Mouse (Mus musculus) 416B (cell line): ENCODE results near the gene Col16a1.
A peak's percentile ranks its signal among the peaks of the same experiment; 100 is the strongest.

ENCODE experiments used
- DNase-seq: peaks from one replicate; pipeline ENCODE4 v3.0.0; 2011; ENCODE audit warnings: low read depth

Col16a1 gene

DNA sequence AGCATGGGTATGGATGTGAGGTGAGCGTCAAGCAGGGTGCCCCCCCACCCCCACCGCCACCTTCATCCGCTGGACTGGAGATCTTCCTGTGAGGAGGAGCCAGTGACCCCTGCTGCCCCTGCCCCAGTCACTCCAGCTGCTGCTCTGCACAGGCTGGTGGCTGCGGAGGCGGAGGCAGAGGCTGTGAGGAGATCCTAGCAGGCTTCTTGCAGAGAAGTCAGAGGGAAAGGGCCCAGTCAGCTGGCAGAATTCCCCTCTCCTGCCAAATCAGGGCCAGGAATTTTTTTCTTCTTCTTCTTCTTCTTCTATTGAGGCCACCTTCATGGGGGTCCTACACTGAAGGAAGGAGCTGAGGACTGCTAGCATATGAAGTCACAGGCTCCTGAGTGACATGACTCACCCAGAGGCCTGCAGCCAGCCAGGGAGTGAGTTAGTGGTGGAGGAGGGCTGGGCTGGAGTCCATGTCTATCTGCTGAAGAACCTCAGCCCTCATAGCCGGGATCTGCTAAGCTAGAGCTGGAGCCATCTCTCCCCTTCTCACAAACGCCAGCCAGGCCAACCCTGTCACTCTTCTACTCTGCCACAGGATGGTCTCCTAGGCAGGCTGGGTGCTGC, 36.8 kb downstream of the Col16a1 start:
- peak; percentile 13 for DNase-seq

DNA sequence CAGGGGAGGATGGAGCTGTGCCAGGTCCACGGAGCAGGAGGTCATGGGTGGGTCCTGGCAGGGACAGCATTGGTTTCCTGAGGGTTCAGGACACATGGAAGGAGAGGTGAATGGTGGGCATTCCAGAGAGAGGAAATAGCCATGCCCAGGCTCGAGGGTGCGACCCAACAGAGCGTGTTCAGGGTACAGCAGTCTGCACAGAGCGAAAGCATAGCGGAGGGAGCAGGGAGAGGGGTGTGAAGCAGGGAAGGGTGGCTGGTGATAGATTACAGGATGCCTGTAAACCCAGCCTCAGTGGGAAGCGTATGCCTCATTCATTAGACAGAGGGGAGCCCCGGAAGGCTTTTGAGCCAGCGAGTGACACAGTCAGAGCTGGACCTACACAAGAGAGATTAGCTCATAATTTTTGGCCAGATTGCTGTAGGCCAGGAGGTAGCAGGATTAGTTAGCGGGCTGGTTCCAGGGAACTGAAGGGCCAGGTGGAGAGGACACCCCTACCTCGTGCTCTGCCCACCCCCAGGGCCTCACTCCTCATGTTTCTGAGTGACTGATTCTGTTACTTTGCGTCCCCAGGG, 37.7 kb downstream of the Col16a1 start:
- DNase-seq, result no peak

- peak; percentile 76 for DNase-seq
Measured at GRCm38 (mm10) chr4:130087293-130087692, 39.7 kb downstream of the Col16a1 start.

DNA sequence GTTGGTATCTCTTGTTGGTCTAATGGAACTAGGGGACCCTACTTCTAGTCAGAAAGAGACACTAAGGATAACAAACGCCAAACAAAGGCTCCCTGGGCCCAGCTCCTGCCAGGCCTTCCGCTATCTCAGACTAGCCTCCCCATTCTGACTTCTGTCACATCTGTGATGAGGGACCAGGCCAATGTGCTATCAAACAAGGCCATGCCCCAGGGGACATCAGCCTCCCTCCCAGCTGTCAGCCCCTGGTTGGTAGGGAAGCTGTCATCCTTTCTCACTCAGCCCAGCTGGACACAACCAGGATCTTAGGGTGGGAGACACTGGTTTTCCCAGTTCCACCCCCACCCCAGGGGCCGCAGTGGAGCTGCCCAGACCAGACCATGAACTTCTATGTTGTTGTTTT, 47.5 kb downstream of the Col16a1 start:
- DNase-seq, result no peak

GRCm38 (mm10) chr4:130101183-130101582, 53.5 kb downstream of the Col16a1 start:
- no peak for DNase-seq

- DNase-seq, result no peak
Measured at GRCm38 (mm10) chr4:130102111-130102651, 54.5 kb downstream of the Col16a1 start, which contains the start of gene Pef1. Pef1 (plus strand) TSS chr4:130102558.

DNA sequence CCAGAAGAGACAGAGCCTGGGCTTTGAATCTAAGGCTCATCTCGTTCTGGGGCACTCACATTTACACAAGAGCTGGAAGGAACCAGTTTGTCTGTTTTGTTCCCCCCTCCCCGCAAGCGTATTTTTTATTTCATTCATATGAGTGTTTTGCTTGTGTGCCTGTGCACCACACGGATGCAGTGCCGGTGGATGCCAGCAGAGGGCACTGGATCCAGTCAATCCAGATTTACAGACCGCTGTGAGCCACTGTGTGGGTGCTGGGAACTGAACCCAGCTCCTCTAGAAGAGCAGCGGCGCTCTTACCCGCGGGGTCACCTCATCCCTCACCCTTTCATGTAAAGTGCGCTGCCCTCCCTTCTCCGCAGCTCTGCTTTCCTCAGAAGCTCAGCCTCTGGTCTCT, 56.0 kb downstream of the Col16a1 start:
- no peak for DNase-seq

DNA sequence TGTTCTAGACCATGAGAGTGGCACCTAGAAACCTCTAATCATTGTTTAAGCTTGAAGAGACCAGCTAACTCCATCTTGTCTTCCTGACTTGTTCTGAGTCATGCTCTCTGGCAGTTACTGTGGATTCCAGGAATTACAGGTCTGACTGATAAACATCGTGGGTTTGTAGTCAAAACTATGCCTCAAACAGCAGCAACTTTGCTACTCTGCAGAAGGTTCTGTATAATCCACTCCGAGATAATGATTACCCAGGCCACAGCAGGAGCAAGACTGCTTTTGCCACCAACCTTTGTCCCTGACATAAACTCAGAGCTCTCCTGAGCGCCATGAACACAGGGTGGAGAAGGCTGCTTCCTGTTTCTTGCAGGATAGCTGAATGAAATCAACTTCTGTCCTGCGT, 56.9 kb downstream of the Col16a1 start:
- peak; percentile 32 for DNase-seq

- no peak for DNase-seq
Measured at GRCm38 (mm10) chr4:130107065-130107443, 59.4 kb downstream of the Col16a1 start.

- peak; percentile 100 for DNase-seq
Measured at GRCm38 (mm10) chr4:130107444-130108131, 59.9 kb downstream of the Col16a1 start.

DNA sequence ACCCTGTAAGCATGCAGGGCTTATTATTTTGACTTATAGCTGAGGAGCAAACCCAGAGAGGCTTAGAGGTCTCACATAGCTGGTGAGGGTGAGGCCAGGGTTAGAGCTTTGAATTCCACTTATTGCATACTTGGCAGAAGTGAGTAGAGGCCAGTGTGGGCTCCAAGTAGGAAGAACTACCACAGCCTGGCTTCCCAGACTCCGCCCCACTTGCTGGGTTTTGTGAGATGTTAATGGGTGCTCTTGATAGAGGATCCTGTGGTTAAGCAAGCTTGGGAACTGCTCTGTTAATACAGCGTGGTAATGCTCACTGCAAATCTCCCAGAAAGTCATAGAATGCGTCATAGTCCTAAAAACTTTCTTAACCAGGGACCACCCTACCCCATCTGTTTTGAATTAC, 61.3 kb downstream of the Col16a1 start:
- peak; percentile 78 for DNase-seq

GRCm38 (mm10) chr4:130109666-130110065, 62.0 kb downstream of the Col16a1 start:
- DNase-seq, result no peak

DNA sequence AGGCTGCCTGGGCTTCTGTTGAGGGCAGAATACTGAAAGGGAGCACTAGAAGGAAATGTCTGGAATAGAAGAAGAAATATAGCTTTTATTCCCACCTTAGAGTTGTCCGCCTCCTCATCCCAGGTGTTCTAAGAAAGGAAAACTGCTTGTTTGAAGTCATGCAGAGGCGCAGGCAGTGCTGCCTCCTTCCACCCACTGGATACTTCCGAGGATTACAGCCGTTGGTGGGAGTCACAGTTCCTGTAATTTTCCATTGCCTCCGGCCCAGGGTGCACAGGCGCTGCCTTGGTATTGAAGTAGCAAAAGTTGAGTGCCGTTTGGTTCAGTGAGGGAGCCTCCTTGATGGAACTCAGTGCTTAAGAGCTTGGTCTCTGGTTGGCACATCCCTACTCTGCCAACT, 62.5 kb downstream of the Col16a1 start:
- DNase-seq, result no peak

- peak; percentile 94 for DNase-seq
Measured at GRCm38 (mm10) chr4:130112299-130112698, 64.7 kb downstream of the Col16a1 start.

DNA sequence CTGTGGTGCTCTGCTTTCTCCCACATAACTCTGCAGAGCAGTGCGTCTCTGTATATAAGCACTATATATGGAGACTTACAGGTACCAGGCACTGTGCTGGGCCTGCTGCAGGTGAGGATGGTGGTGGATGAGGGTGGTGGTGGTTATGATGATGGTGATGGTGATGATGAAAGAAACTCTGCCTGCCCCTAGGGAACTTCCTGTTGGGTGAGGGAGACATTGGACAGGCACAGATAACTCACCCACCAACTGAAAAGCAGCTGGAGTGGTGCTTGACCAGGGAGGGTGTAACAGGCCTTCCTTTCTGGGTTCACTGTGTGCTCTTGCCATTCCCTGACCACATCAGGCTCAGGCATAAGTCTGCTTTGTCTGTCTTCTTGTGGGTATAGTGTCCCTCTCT, 65.1 kb downstream of the Col16a1 start:
- peak; percentile 84 for DNase-seq

- DNase-seq, result no peak
Measured at GRCm38 (mm10) chr4:130120752-130121151, 73.1 kb downstream of the Col16a1 start.

DNA sequence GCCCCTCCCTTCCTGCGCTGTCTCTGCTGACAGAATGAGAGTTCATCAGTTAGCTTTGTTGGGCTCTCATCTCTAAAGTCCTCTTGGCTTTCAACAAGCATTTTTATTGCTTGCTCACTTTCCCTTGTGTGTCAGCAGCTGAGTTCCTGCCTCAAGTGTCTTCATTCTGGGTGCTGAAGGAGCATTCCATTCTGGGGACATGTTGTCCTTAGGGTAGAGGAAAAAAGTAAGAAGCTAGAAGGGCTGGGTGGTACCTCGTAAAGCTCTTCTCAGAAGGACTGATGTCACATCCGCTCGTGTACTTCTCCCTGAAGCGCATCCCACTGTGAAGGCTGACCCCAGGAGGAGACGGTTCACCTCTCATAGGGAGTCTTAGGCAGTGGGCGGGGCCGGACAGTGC, 73.9 kb downstream of the Col16a1 start:
- DNase-seq, result no peak

DNA sequence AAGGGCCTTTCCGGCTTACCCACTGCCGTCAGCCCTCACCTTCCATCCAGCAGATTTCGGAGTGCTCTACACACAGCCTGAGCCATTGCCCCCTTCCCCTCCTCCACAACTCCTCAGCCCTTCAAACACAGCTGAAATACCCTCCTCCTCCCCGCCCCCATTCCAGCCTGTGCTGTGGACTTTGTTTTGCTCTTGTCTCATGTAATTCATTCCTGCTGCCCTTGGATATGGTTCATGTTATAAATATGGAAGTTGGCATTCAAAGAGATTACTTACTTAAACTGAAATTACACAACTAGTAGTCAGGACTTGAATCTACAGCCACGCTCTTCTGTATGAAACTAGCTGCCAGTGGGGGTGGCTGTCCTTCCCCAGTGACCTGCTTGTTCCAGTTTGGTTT, 75.4 kb downstream of the Col16a1 start:
- no peak for DNase-seq

GRCm38 (mm10) chr4:130124110-130124509, 76.5 kb downstream of the Col16a1 start:
- DNase-seq, result no peak

- no peak for DNase-seq
Measured at GRCm38 (mm10) chr4:130125164-130125563, 77.5 kb downstream of the Col16a1 start.

- no peak for DNase-seq
Measured at GRCm38 (mm10) chr4:130125935-130126334, 78.3 kb downstream of the Col16a1 start.

DNA sequence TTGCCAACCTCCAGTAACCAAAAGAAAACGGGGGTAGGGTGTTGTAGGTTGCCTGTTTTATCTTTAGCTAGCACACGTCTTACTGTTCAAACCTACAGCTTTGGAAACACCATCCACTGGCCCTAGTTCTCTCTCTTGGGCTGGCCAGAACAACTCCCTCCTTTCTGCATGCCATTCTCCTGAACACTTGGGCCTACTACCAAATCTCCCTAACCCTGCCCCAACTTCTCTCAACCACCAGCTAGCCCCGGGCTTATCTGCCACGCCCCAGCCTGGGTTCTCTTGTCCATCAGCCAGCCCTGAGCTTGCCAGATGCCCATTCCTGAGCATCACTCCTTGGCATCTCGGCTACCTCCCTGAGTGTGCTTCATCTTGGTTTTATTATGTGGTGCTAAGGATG, 81.3 kb downstream of the Col16a1 start:
- no peak for DNase-seq

DNA sequence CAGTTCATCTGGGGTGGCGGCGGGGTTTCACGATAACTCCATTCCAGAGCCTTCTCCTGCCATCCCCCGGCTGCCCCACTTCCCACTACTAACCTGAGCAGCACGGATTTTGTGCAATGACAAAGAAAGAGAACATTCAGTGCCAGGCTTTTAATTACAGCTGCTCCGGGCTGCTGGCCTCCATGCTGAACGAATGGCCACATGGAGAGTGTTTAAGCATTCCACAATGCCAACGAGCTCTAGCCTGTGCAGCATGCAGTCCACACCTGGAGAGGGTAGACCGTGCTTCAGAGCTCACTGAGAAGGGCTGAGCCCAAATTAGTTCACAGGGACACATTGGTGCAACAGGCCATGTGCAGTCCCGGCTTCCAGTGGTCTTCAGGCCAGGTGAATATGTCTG, 82.4 kb downstream of the Col16a1 start:
- no peak for DNase-seq
